Mouse (Mus musculus): ENCODE results near the gene Gabbr1. TPM values are rescaled to one million over a fixed set of nuclear protein-coding genes. Genes with fewer than 3 reads are reported as not detected.

The Gabbr1 gene
- 481 and 483 TPM in 2 replicates for polyA plus RNA-seq (2012; rRNA removed)

GRCm38 (mm10) chr17:37045611-37046311, at the start of gene Gabbr1:
TSS of gene Gabbr1 (plus strand) at chr17:37045966.
- TF ChIP-seq CTCF (IDR thresholded peaks at IDR 0.05; ENCODE audit: extremely low read depth, insufficient read depth, low read length), result no peak
- TF ChIP-seq POLR2A (IDR thresholded peaks at IDR 0.05; ENCODE audit: extremely low read depth, insufficient read depth, low read length), result peak; percentile 65; the same call in 1 of the 2 replicates
- peak within 1 kb of the TSS; percentile 95 for H3K27ac ChIP-seq (ENCODE audit: insufficient read depth, low read length)
- peaks cover 3% of the 10 kb centered on the region; the same call in 1 of the 2 replicates for H3K4me1 ChIP-seq (ENCODE audit: control insufficient read depth, insufficient read depth, low read length)
- H3K4me3 ChIP-seq (ENCODE audit: insufficient read depth, low read length), result peak within 1 kb of the TSS; percentile 87

- H3K4me3 ChIP-seq (ENCODE audit: insufficient read depth, low read length), result no peak overlapping the region
- peaks cover 1% of the 10 kb centered on the region; the same call in 1 of the 2 replicates for H3K4me1 ChIP-seq (ENCODE audit: control insufficient read depth, insufficient read depth, low read length)
- H3K27ac ChIP-seq (ENCODE audit: insufficient read depth, low read length), result no peak overlapping the region
- TF ChIP-seq CTCF (IDR thresholded peaks at IDR 0.05; ENCODE audit: extremely low read depth, insufficient read depth, low read length) (peak; percentile 70), POLR2A (IDR thresholded peaks at IDR 0.05; ENCODE audit: extremely low read depth, insufficient read depth, low read length) (no peak)
Measured at GRCm38 (mm10) chr17:36997033-36997735, 48.6 kb upstream of the Gabbr1 start.

GRCm38 (mm10) chr17:36998477-36998876, 47.3 kb upstream of the Gabbr1 start:
- H3K4me3 ChIP-seq (ENCODE audit: insufficient read depth, low read length), result no peak overlapping the region
- H3K27ac ChIP-seq (ENCODE audit: insufficient read depth, low read length), result no peak overlapping the region
- no peaks in the 10 kb centered on the region; the same call in 1 of the 2 replicates for H3K4me1 ChIP-seq (ENCODE audit: control insufficient read depth, insufficient read depth, low read length)
- TF ChIP-seq CTCF (IDR thresholded peaks at IDR 0.05; ENCODE audit: extremely low read depth, insufficient read depth, low read length) (no peak), POLR2A (IDR thresholded peaks at IDR 0.05; ENCODE audit: extremely low read depth, insufficient read depth, low read length) (no peak)

GRCm38 (mm10) chr17:37000863-37001262, 44.9 kb upstream of the Gabbr1 start, which contains the start of gene Zfp57:
TSS of gene Zfp57 (plus strand) at chr17:37001163.
- TF ChIP-seq POLR2A (IDR thresholded peaks at IDR 0.05; ENCODE audit: extremely low read depth, insufficient read depth, low read length) (no peak), CTCF (IDR thresholded peaks at IDR 0.05; ENCODE audit: extremely low read depth, insufficient read depth, low read length) (no peak)
- H3K4me1 ChIP-seq (ENCODE audit: control insufficient read depth, insufficient read depth, low read length), result no peaks in the 10 kb centered on the region; the same call in 1 of the 2 replicates
- H3K4me3 ChIP-seq (ENCODE audit: insufficient read depth, low read length), result no peak within 1 kb of the TSS; the same call in 1 of the 2 replicates
- no peak within 1 kb of the TSS for H3K27ac ChIP-seq (ENCODE audit: insufficient read depth, low read length)

GRCm38 (mm10) chr17:37002364-37003330, 43.1 kb upstream of the Gabbr1 start:
- TF ChIP-seq POLR2A (IDR thresholded peaks at IDR 0.05; ENCODE audit: extremely low read depth, insufficient read depth, low read length) (no peak), CTCF (IDR thresholded peaks at IDR 0.05; ENCODE audit: extremely low read depth, insufficient read depth, low read length) (no peak)
- H3K4me3 ChIP-seq (ENCODE audit: insufficient read depth, low read length), result peak overlapping the region; percentile 60
- H3K4me1 ChIP-seq (ENCODE audit: control insufficient read depth, insufficient read depth, low read length), result no peaks in the 10 kb centered on the region; the same call in 1 of the 2 replicates
- no peak overlapping the region for H3K27ac ChIP-seq (ENCODE audit: insufficient read depth, low read length)

GRCm38 (mm10) chr17:37003366-37003765, 42.4 kb upstream of the Gabbr1 start:
- Histone ChIP-seq H3K4me3 (ENCODE audit: insufficient read depth, low read length) (peak overlapping the region; percentile 60; the same call in 1 of the 2 replicates), H3K27ac (ENCODE audit: insufficient read depth, low read length) (no peak overlapping the region), H3K4me1 (ENCODE audit: control insufficient read depth, insufficient read depth, low read length) (no peaks in the 10 kb centered on the region; the same call in 1 of the 2 replicates)
- TF ChIP-seq CTCF (IDR thresholded peaks at IDR 0.05; ENCODE audit: extremely low read depth, insufficient read depth, low read length) (no peak), POLR2A (IDR thresholded peaks at IDR 0.05; ENCODE audit: extremely low read depth, insufficient read depth, low read length) (no peak)

GRCm38 (mm10) chr17:37008161-37008560, 37.6 kb upstream of the Gabbr1 start:
- no peaks in the 10 kb centered on the region; the same call in 1 of the 2 replicates for H3K4me1 ChIP-seq (ENCODE audit: control insufficient read depth, insufficient read depth, low read length)
- H3K4me3 ChIP-seq (ENCODE audit: insufficient read depth, low read length), result no peak overlapping the region
- H3K27ac ChIP-seq (ENCODE audit: insufficient read depth, low read length), result no peak overlapping the region
- TF ChIP-seq POLR2A (IDR thresholded peaks at IDR 0.05; ENCODE audit: extremely low read depth, insufficient read depth, low read length) (no peak), CTCF (IDR thresholded peaks at IDR 0.05; ENCODE audit: extremely low read depth, insufficient read depth, low read length) (no peak)

GRCm38 (mm10) chr17:37009460-37010042, 36.2 kb upstream of the Gabbr1 start:
- TF ChIP-seq CTCF (IDR thresholded peaks at IDR 0.05; ENCODE audit: extremely low read depth, insufficient read depth, low read length) (no peak), POLR2A (IDR thresholded peaks at IDR 0.05; ENCODE audit: extremely low read depth, insufficient read depth, low read length) (no peak)
- Histone ChIP-seq H3K27ac (ENCODE audit: insufficient read depth, low read length) (no peak overlapping the region), H3K4me1 (ENCODE audit: control insufficient read depth, insufficient read depth, low read length) (no peaks in the 10 kb centered on the region), H3K4me3 (ENCODE audit: insufficient read depth, low read length) (no peak overlapping the region)
